Mouse (Mus musculus) megakaryocyte, embryonic 14.5 days (primary cell): ENCODE measurements around the gene Ugp2.

ENCODE experiments used
- FLI1 ChIP-seq: IDR thresholded peaks from 2 replicates; pipeline ENCODE4 v1.6.1; 2012; ENCODE audit warnings: low read length, inconsistent platforms, mixed read lengths
- GATA1 ChIP-seq: IDR thresholded peaks from 3 replicates; pipeline ENCODE4 v1.6.1; 2012; ENCODE audit warnings: mixed read lengths, low read length, inconsistent platforms, borderline replicate concordance

GRCm38 (mm10) chr11:21346020-21346419, 25.0 kb downstream of the Ugp2 start:
- TF ChIP-seq GATA1 (no peak), FLI1 (no peak)
